Mouse (Mus musculus): ENCODE measurements around the gene Zfyve28.

Gene Zfyve28

GRCm38 (mm10) chr5:34210279-34210678 lies 78.0 kb downstream of the Zfyve28 start:
- no peak for DNase-seq (ENCODE audit: low spot score in 2 of 2)

GRCm38 (mm10) chr5:34207503-34207902 lies 80.7 kb downstream of the Zfyve28 start:
- DNase-seq (ENCODE audit: low spot score in 2 of 2): no peak

DNA sequence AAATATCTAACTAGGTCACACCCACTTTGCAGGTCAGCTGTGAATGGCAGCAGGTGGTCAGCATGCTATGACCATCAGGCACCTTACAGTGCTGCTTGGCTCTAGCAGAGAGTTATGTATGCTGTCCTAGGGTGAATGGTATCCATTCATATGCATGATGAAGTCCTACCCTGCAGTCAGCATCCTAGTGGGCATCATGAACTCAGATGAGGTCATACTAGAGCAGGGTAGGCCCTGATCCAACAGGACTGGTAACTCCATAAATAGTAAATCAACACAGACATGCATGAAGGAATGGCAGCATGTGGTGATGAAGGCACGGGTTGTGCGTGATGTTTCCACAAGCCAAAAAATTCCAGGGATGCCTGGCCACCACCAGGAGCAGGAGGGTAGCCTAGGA lies 82.5 kb downstream of the Zfyve28 start:
- no peak for DNase-seq (ENCODE audit: low spot score in 2 of 2)

- no peak for DNase-seq (ENCODE audit: low spot score in 2 of 2)
Observed at GRCm38 (mm10) chr5:34204911-34205310, 83.3 kb downstream of the Zfyve28 start.

DNA sequence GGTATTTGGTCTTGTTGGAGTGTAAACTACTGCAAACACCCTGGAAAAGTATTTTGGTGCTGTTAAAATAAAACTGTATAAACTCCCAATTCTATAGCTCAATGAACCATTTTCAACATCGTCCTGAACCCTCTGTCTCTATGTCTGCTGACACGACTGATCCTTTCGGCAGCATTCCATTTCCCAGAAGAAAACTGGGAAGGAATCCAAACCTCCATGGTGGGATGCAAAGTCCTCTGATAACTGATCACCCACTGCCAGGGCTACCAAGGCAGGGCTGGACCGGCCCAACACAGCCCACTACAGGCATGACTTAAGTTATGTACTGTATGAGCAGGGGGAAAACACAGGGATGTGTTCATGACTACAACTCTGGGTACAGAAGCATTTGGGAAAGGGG lies 86.2 kb downstream of the Zfyve28 start:
- DNase-seq (ENCODE audit: low spot score in 2 of 2): no peak

DNA sequence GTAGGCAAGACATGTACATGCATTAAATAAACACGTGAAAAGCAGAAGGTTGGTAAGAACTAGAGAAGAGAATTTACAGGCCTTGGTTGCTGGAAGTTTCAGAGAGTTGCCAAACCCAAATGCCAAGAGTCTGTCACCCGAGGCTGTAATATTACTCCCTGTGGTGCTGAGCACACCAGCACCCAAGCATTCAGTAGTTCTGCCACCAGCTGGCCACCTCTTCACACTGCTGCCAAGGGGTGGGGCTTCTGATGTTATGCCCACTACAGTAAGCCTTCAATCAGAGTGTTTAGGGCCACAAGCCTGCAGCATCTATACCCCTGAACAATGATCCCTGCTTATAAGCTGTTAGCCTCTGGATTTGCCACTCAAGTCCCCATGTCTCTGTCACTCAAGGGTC lies 86.9 kb downstream of the Zfyve28 start:
- DNase-seq (ENCODE audit: low spot score in 2 of 2): no peak

- DNase-seq (ENCODE audit: low spot score in 2 of 2): no peak
Observed at GRCm38 (mm10) chr5:34198615-34199014, 89.6 kb downstream of the Zfyve28 start.

DNA sequence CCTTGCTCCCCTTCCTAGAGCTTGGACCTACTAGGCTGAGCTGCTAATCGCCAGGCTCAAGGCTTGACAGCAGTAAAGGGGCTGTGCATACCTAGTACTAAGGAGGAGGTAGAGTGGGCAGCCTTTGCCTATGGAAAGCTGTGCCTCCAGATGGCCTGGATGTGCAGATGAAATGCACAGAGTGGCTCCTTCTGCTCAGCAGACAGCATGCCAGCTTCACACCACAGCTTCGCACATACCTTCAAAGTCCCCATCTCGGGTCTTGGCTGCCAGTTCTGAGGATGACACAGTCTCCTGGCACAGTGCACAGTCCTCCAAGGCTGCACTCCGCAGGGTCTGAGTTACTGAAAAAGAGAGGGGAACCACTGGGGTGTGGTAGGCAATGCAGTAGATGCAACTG lies 91.0 kb downstream of the Zfyve28 start:
- peak; percentile 81 to 85 for DNase-seq (ENCODE audit: low spot score in 2 of 2)

DNA sequence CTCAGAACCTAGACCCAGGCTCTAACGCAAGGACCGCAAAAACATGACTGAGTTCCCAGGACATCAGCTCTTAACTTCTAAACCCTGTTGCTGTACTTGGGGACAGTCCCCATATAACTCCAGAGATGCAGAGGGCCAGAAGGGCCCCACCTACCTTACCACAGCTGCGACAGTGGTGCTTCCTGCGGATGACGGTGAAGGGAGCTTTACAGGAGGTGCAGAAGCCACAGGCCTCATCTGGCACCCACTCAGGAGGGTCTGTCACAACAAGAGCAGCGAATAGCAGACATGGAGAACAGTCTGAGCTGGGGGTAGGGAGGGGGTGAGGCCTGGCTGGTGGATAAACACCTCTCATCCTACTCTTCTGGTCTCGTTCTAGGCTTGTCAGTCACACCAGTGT lies 91.8 kb downstream of the Zfyve28 start:
- DNase-seq (ENCODE audit: low spot score in 2 of 2): no peak

DNA sequence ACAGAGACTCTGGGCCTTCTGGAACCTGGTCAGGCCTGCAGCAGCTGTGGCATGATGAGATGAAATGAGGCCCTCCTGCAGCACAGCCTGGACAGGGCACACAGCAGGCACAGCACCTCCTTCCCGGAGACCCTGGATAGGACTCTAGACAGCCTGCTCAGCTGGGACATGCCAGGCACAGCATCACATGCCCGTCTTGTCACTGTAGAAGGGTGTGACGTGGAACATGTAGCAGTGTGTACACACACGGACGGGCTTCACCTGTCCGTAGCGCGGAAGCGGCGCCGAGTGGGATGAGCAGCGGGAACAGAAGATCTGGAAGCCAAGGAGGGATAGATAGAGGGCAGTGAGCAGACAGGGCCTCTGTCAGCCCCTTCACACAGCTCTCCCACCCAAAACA lies 92.5 kb downstream of the Zfyve28 start:
- DNase-seq (ENCODE audit: low spot score in 2 of 2): no peak

- DNase-seq (ENCODE audit: low spot score in 2 of 2): peak in 1 of 2 experiments; percentile 72
Observed at GRCm38 (mm10) chr5:34194975-34195662, 93.1 kb downstream of the Zfyve28 start.

- no peak for DNase-seq (ENCODE audit: low spot score in 2 of 2)
Observed at GRCm38 (mm10) chr5:34194426-34194825, 93.8 kb downstream of the Zfyve28 start.

GRCm38 (mm10) chr5:34191843-34192242 lies 96.4 kb downstream of the Zfyve28 start:
- no peak for DNase-seq (ENCODE audit: low spot score in 2 of 2)

DNA sequence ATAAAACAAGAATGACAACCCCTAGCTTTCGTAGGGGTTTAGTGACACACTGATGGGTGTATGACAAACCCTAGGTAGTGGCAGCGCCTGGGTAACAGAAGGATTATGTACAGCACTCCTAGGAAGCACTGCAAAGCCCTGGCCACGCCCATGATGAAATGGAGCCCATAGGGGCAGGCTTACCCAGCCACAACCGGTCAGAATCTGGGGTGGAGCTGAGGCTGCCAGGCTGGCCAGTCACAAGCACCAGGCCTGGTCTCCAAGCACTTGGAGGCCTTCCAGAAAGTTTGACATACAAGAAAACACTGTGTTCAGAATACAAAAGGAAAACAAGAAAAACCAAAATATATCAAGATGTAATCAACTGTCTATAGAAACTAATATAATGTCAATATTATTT lies 97.2 kb downstream of the Zfyve28 start:
- DNase-seq (ENCODE audit: low spot score in 2 of 2): no peak

DNA sequence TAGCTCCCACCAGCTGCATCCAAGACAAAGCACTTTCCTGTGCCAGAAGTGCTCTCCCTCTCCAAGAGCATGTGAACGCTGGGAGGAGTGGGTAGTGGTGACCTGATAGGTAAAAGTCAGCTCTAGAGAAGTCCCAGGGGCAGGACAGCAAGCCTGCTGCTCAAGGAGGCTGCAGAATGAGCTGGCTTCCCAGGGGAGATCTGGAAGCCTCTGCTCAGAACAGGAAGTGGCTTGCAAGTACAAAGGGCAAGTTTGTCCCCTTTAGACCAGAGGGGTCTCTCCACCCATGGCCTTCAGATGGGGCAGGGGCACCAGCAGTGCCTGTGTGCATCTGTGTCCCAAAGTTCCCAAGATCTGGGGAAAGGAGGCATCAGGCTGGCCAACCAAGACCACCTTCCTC lies 98.7 kb downstream of the Zfyve28 start:
- no peak for DNase-seq (ENCODE audit: low spot score in 2 of 2)

GRCm38 (mm10) chr5:34188856-34189255 lies 99.4 kb downstream of the Zfyve28 start:
- DNase-seq (ENCODE audit: low spot score in 2 of 2): no peak

DNA sequence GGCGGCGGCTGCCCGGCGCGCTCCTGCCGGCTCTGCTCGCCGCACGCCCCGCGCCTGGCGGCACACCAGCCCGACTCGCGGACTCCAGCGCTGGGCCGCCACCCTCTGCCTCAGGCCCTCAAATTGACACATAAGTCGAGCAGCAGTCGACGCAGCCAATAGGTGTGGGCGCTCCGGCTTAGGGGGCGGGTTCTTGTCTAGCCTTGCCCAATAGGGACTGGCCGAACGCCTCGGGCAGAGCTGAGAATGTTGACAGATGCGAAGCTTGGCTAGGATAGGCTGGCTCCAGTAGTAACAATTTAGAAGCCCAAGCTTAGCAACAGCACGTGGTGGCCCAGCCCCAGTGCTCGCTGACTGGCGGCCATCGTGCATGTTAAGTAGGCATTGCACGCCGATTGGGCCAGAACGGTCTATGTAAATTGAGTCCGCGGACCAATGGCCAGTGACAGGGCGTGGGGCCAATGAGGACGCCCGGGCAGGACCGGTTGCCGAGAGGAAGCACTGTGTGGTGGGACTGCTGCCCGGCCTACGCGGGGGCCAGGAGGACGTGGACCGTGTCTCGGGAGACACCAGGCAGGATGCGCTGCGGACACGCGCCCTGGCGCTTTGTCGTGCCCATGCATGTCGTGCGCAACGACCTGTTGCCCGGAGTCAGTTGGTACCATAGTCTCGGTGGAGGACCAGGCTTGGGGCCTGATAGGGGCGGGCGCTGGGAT lies 100.5 kb downstream of the Zfyve28 start, which contains the start of gene Mxd4:
TSS of gene Mxd4 (minus strand) at position 120 of the 716 bp plus-strand sequence.
- DNase-seq (ENCODE audit: low spot score in 2 of 2): peak; percentile 100

- DNase-seq (ENCODE audit: low spot score in 2 of 2): peak in 1 of 2 experiments; percentile 24
Observed at GRCm38 (mm10) chr5:34186961-34187391, 101.3 kb downstream of the Zfyve28 start.

GRCm38 (mm10) chr5:34186391-34186790 lies 101.9 kb downstream of the Zfyve28 start:
- DNase-seq (ENCODE audit: low spot score in 2 of 2): peak in 1 of 2 experiments; percentile 1

GRCm38 (mm10) chr5:34185791-34186190 lies 102.5 kb downstream of the Zfyve28 start:
- peak in 1 of 2 experiments; percentile 0 for DNase-seq (ENCODE audit: low spot score in 2 of 2)

DNA sequence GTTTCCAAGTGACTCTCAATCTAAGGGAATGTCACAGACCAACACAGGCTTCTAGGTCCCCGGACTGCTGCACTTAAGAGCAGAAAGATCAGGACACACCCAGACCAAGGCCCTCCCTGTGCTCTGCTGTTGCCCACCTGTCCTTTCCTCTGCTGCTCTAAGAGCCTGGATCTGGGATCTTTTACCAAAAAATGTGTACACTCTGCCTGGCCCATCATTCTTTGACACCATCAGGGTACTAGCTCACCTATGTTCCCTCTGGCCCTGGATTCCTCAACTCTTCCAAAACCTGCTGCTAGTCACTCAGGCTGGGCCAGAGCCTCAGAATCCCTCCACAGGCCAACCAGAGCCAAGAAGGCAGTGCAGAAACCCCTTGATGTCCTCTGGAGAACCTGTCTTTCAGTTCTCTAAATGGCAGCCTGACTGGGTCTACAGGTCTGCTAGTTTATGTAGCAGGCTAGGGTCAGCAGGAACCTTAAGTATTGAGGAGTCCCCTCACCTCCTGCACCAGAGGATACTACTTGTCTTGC lies 103.1 kb downstream of the Zfyve28 start:
- peak in 1 of 2 experiments; percentile 0 for DNase-seq (ENCODE audit: low spot score in 2 of 2)

- DNase-seq (ENCODE audit: low spot score in 2 of 2): peak in 1 of 2 experiments; percentile 0
Observed at GRCm38 (mm10) chr5:34183976-34184375, 104.3 kb downstream of the Zfyve28 start.
